Mouse (Mus musculus) megakaryocyte progenitor cell, adult 5-6 weeks (primary cell): ENCODE data around the gene Asxl1. TPM values are rescaled to one million over a fixed set of nuclear protein-coding genes. Genes with fewer than 3 reads are reported as not detected.
A peak's percentile ranks its signal among the peaks of the same experiment; 100 is the strongest.

Source experiments
- ATAC-seq: replicated peaks from 2 replicates; pipeline ENCODE4 v1.8.0; 2016; ENCODE audit warnings: mild to moderate bottlenecking, moderate TSS enrichment, inconsistent platforms; ENCODE audit not compliant: poor library complexity
- total RNA-seq, 2 experiments: library from RNA; stranded (forward) in 1 of 2; stranded (reverse) in 1 of 2; fragments of 157-497, 149-512 nt in 1 of 2; fragments of 200-1000 nt in 1 of 2; gene quantifications; 2 replicates each; pipeline versions ENCODE4 v1.2.3 to v1.2.4; 2015 to 2017

Gene Asxl1
- total RNA-seq, 2 experiments from 2014 or later, result 20.0 to 31.1 TPM

GRCm38 (mm10) chr2:153408971-153409370 is 63.3 kb downstream of the Asxl1 start:
- no peak for ATAC-seq

- peak; percentile 59 for ATAC-seq
These were observed 65.9 kb downstream of the Asxl1 start for GRCm38 (mm10) chr2:153411557-153411956.

- ATAC-seq, result no peak
These were observed 66.9 kb downstream of the Asxl1 start for GRCm38 (mm10) chr2:153412563-153412962.

GRCm38 (mm10) chr2:153414607-153415006 is 69.0 kb downstream of the Asxl1 start:
- ATAC-seq, result peak; percentile 61

- ATAC-seq, result no peak
These were observed 72.2 kb downstream of the Asxl1 start for GRCm38 (mm10) chr2:153417841-153418240.

GRCm38 (mm10) chr2:153418381-153418780 is 72.8 kb downstream of the Asxl1 start:
- ATAC-seq, result no peak

GRCm38 (mm10) chr2:153421233-153421632 is 75.6 kb downstream of the Asxl1 start:
- ATAC-seq, result no peak

GRCm38 (mm10) chr2:153422051-153422450 is 76.4 kb downstream of the Asxl1 start:
- ATAC-seq, result no peak

- ATAC-seq, result no peak
These were observed 77.5 kb downstream of the Asxl1 start for GRCm38 (mm10) chr2:153423113-153423512.

GRCm38 (mm10) chr2:153424557-153424956 is 78.9 kb downstream of the Asxl1 start:
- ATAC-seq, result no peak

GRCm38 (mm10) chr2:153425124-153425844 is 79.7 kb downstream of the Asxl1 start:
- ATAC-seq, result peak; percentile 50; the same call in 1 of the 2 replicates

- ATAC-seq, result no peak
These were observed 80.5 kb downstream of the Asxl1 start for GRCm38 (mm10) chr2:153425998-153426670.

- peak; percentile 52 for ATAC-seq
These were observed 81.3 kb downstream of the Asxl1 start for GRCm38 (mm10) chr2:153426931-153427330.

GRCm38 (mm10) chr2:153428485-153428884 is 82.9 kb downstream of the Asxl1 start:
- ATAC-seq, result no peak

- ATAC-seq, result no peak
These were observed 84.9 kb downstream of the Asxl1 start for GRCm38 (mm10) chr2:153430571-153430970.

GRCm38 (mm10) chr2:153432492-153432891 is 86.9 kb downstream of the Asxl1 start:
- no peak for ATAC-seq

- ATAC-seq, result no peak
These were observed 88.2 kb downstream of the Asxl1 start for GRCm38 (mm10) chr2:153433859-153434258.

- ATAC-seq, result no peak
These were observed 89.5 kb downstream of the Asxl1 start for GRCm38 (mm10) chr2:153434880-153435831.

GRCm38 (mm10) chr2:153436641-153437305 is 91.1 kb downstream of the Asxl1 start:
- peak; percentile 32; the same call in 1 of the 2 replicates for ATAC-seq

GRCm38 (mm10) chr2:153437306-153437659 is 91.7 kb downstream of the Asxl1 start:
- no peak for ATAC-seq

GRCm38 (mm10) chr2:153440755-153441154 is 95.1 kb downstream of the Asxl1 start:
- ATAC-seq, result no peak
